Mouse (Mus musculus) heart, adult 2 months (tissue): ENCODE measurements around the gene Cd22. TPM values are rescaled to one million over a fixed set of nuclear protein-coding genes. Genes with fewer than 3 reads are reported as not detected.

Source experiments
- DNase-seq, 2 experiments: peaks; one replicate each; pipeline ENCODE4 v3.0.0; 2021
- H3K27ac ChIP-seq: fragments of 200-600 bp; 2 replicates; pipeline ENCODE4 v1.8.1; 2022
- H3K27me3 ChIP-seq: fragments of 200-500 bp; 2 replicates; pipeline ENCODE4 v1.6.1; 2012; ENCODE audit warnings: mild to moderate bottlenecking, low read length, inconsistent platforms, mixed read lengths; ENCODE audit not compliant: control insufficient read depth, insufficient read depth
- H3K36me3 ChIP-seq: fragments of 200-500 bp; 2 replicates; pipeline ENCODE4 v1.6.1; 2012; ENCODE audit warnings: low read length, inconsistent platforms; ENCODE audit not compliant: control insufficient read depth, insufficient read depth
- H3K4me1 ChIP-seq: fragments of 200-500 bp; 2 replicates; pipeline ENCODE4 v1.6.1; 2011; ENCODE audit warnings: low read length; ENCODE audit not compliant: control insufficient read depth, insufficient read depth
- H3K4me3 ChIP-seq: fragments of 200-600 bp; 2 replicates; pipeline ENCODE4 v1.8.1; 2022
- H3K79me2 ChIP-seq: fragments of 200-500 bp; replicated peaks from 2 replicates; pipeline ENCODE4 v1.6.1; 2012; ENCODE audit warnings: mild to moderate bottlenecking, inconsistent platforms, low read length, moderate library complexity, mixed read lengths; ENCODE audit not compliant: control insufficient read depth, insufficient read depth
- H3K9ac ChIP-seq: fragments of 200-500 bp; 2 replicates; pipeline ENCODE4 v1.6.1; 2012; ENCODE audit warnings: low read depth, mild to moderate bottlenecking, control low read depth, inconsistent platforms, low read length, mixed read lengths
- CTCF ChIP-seq: fragments of 200-600 bp; IDR thresholded peaks from 2 replicates; pipeline ENCODE4 v1.8.1; 2022; ENCODE audit warnings: antibody characterized with exemption, mild to moderate bottlenecking, moderate library complexity
- EP300 ChIP-seq: fragments of 200-500 bp; IDR thresholded peaks from 2 replicates; pipeline ENCODE4 v1.6.1; 2011; ENCODE audit warnings: low read depth, low read length, control low read depth; ENCODE audit not compliant: insufficient read depth
- POLR2A ChIP-seq: fragments of 200-500 bp; IDR thresholded peaks from 2 replicates; pipeline ENCODE4 v1.6.1; 2011; ENCODE audit warnings: mild to moderate bottlenecking, low read depth, low read length, control low read depth; ENCODE audit not compliant: insufficient read depth
- WGBS: fragments of 180-500 bp; shearing (Covaris S2); methylation state at CpG from one replicate; pipeline ENCODE4 v1.1.7; 2018; 5-methylcytosine and 5-hydroxymethylcytosine counted together
- intact Hi-C: fragments of 180-260 bp; cut with DNase I; formaldehyde crosslinking; loops from one replicate; pipeline ENCODE4 v1.15.1; 2025
- polyA plus RNA-seq: library from polyadenylated mRNA; depleted of rRNA; stranded (reverse); fragments of >200 nt; gene quantifications from 2 replicates; pipeline ENCODE4 v1.2.3, GENCODE M21; 2012
- total RNA-seq, 2 experiments: library from RNA; stranded (reverse); gene quantifications; 2 replicates each; pipeline ENCODE4 v1.2.3; 2021

Cd22 gene
- total and polyA plus RNA-seq, 3 experiments = 0.57 to 8.1 (median 1.3) TPM

- TF ChIP-seq EP300 = no peak
- no peak for TF ChIP-seq CTCF
- no peak for TF ChIP-seq POLR2A
- intact Hi-C loops = no loop called here
- H3K4me1 ChIP-seq = no peaks in the 10 kb centered on the region
- no peak within 1 kb of the TSS for H3K4me3 ChIP-seq
- no peak within 1 kb of the TSS for H3K27ac ChIP-seq
- H3K79me2 ChIP-seq = no peaks in the 10 kb centered on the region
- no peaks in the 10 kb centered on the region for H3K27me3 ChIP-seq
- H3K36me3 ChIP-seq = no peaks in the 10 kb centered on the region
- no peak within 1 kb of the TSS for H3K9ac ChIP-seq
- WGBS = 74% methylated on average over 8 of the region's 8 CpGs
- no peak for DNase-seq
Observed at GRCm38 (mm10) chr7:30914732-30915131, 34.6 kb upstream of the Cd22 start, which contains the start of gene Mag. Mag (minus strand) TSS chr7:30914873.

- TF ChIP-seq CTCF (no peak), EP300 (no peak), POLR2A (no peak)
- Histone ChIP-seq H3K27ac (no peak overlapping the region), H3K9ac (no peak overlapping the region), H3K79me2 (no peaks in the 10 kb centered on the region), H3K4me1 (no peaks in the 10 kb centered on the region), H3K36me3 (no peaks in the 10 kb centered on the region), H3K27me3 (peaks cover 4% of the 10 kb centered on the region), H3K4me3 (no peak overlapping the region)
- no peak for DNase-seq
- 79% methylated on average over 6 of the region's 6 CpGs for whole genome bisulfite sequencing
- intact Hi-C loops = no loop called here
Observed at GRCm38 (mm10) chr7:30909773-30910172, 29.6 kb upstream of the Cd22 start.

- Histone ChIP-seq H3K27ac (no peak overlapping the region), H3K36me3 (no peaks in the 10 kb centered on the region), H3K4me3 (no peak overlapping the region), H3K9ac (no peak overlapping the region), H3K79me2 (no peaks in the 10 kb centered on the region), H3K4me1 (no peaks in the 10 kb centered on the region), H3K27me3 (peaks cover 4% of the 10 kb centered on the region)
- no peak for DNase-seq
- TF ChIP-seq POLR2A (no peak), CTCF (no peak), EP300 (no peak)
- intact Hi-C loops = no loop called here
- WGBS = 32% methylated on average over 17 of the region's 17 CpGs
Observed at GRCm38 (mm10) chr7:30908992-30909431, 28.9 kb upstream of the Cd22 start.

GRCm38 (mm10) chr7:30908277-30908991 is 28.3 kb upstream of the Cd22 start:
- no peak overlapping the region for H3K27ac ChIP-seq
- no peaks in the 10 kb centered on the region for H3K79me2 ChIP-seq
- peak in 1 of 2 experiments; percentile 8 for DNase-seq
- H3K4me1 ChIP-seq = no peaks in the 10 kb centered on the region
- WGBS = 4% methylated on average over 26 of the region's 26 CpGs
- no peak overlapping the region for H3K4me3 ChIP-seq
- no peaks in the 10 kb centered on the region for H3K36me3 ChIP-seq
- no peak overlapping the region for H3K9ac ChIP-seq
- intact Hi-C loops = no loop called here
- H3K27me3 ChIP-seq = peaks cover 4% of the 10 kb centered on the region
- TF ChIP-seq POLR2A (no peak), CTCF (no peak)

GRCm38 (mm10) chr7:30904042-30904441 is 23.9 kb upstream of the Cd22 start:
- H3K27me3 ChIP-seq = peaks cover 4% of the 10 kb centered on the region
- peak; percentile 56 for TF ChIP-seq CTCF
- TF ChIP-seq EP300 = no peak
- DNase-seq = no peak
- no peaks in the 10 kb centered on the region for H3K36me3 ChIP-seq
- 33% methylated on average over 4 of the region's 4 CpGs for WGBS
- H3K4me1 ChIP-seq = no peaks in the 10 kb centered on the region
- H3K79me2 ChIP-seq = no peaks in the 10 kb centered on the region
- intact Hi-C loops = no loop called here
- H3K9ac ChIP-seq = no peak overlapping the region
- no peak overlapping the region for H3K27ac ChIP-seq
- H3K4me3 ChIP-seq = no peak overlapping the region

GRCm38 (mm10) chr7:30895217-30895616 is 15.1 kb upstream of the Cd22 start:
- Histone ChIP-seq H3K36me3 (no peaks in the 10 kb centered on the region), H3K79me2 (no peaks in the 10 kb centered on the region), H3K9ac (no peak overlapping the region), H3K4me3 (no peak overlapping the region), H3K4me1 (no peaks in the 10 kb centered on the region), H3K27ac (no peak overlapping the region), H3K27me3 (no peaks in the 10 kb centered on the region)
- TF ChIP-seq POLR2A (no peak), CTCF (no peak), EP300 (no peak)
- WGBS = 84% methylated on average over 3 of the region's 3 CpGs
- intact Hi-C loops = no loop called here
- DNase-seq = no peak
